Mouse (Mus musculus) intestine, embryonic 15.5 days (tissue): ENCODE data around the gene Saa1. TPM values are rescaled to one million over a fixed set of nuclear protein-coding genes. Genes with fewer than 3 reads are reported as not detected.
A peak's percentile ranks its signal among the peaks of the same experiment; 100 is the strongest.

ENCODE experiments used
- ATAC-seq: fragments of 200-750 bp; cut with Nextera tagmentation; 2 replicates; pipeline ENCODE4 v1.8.0; 2017; ENCODE audit warnings: moderate TSS enrichment, moderate library complexity
- H3K27ac ChIP-seq: fragments of 300-500 bp; sonication (generic); 2 replicates; pipeline ENCODE4 v1.5.1; 2015; ENCODE audit warnings: mild to moderate bottlenecking, inconsistent platforms
- H3K27me3 ChIP-seq: fragments of 300-500 bp; sonication (generic); replicated peaks from 2 replicates; pipeline ENCODE4 v1.6.1; 2015; ENCODE audit warnings: inconsistent platforms
- H3K36me3 ChIP-seq: fragments of 300-500 bp; sonication (generic); 2 replicates; pipeline ENCODE4 v1.6.1; 2015; ENCODE audit warnings: inconsistent platforms
- H3K4me1 ChIP-seq: fragments of 300-500 bp; sonication (generic); replicated peaks from 2 replicates; pipeline ENCODE4 v1.6.1; 2015; ENCODE audit warnings: inconsistent platforms
- H3K4me2 ChIP-seq: fragments of 300-500 bp; sonication (generic); replicated peaks from 2 replicates; pipeline ENCODE4 v1.6.1; 2015; ENCODE audit warnings: mild to moderate bottlenecking, inconsistent platforms
- H3K4me3 ChIP-seq: fragments of 300-500 bp; sonication (generic); replicated peaks from 2 replicates; pipeline ENCODE4 v1.5.1; 2015; ENCODE audit warnings: inconsistent platforms
- H3K9ac ChIP-seq: fragments of 300-500 bp; sonication (generic); 2 replicates; pipeline ENCODE4 v1.6.1; 2015; ENCODE audit warnings: inconsistent platforms
- H3K9me3 ChIP-seq: fragments of 300-500 bp; sonication (generic); 2 replicates; pipeline ENCODE4 v1.6.1; 2016; ENCODE audit warnings: inconsistent platforms
- WGBS: fragments of 180-500 bp; shearing (Covaris S2); methylation state at CpG from one replicate; pipeline ENCODE4 v1.1.7; 2015; 5-methylcytosine and 5-hydroxymethylcytosine counted together
- polyA plus RNA-seq: library from polyadenylated mRNA; unstranded; fragments of >200 nt; fragmentation: Nextera tagmentation; extraction: Ambion mirVana; gene quantifications from 2 replicates; pipeline ENCODE4 v1.2.1, GENCODE M21; 2015

Gene Saa1
- polyA plus RNA-seq, 1 experiment from 2014 or later, result 0.77 TPM

- peak; percentile 34; the same call in 1 of the 2 replicates for ATAC-seq
- H3K4me3 ChIP-seq, result no peak overlapping the region
- H3K27ac ChIP-seq, result no peak overlapping the region
- no peak overlapping the region for H3K9ac ChIP-seq
- H3K4me1 ChIP-seq, result 0 out of 2 replicates have a peak, but pooled peaks cover 2% of the 10 kb centered on the region
- no peaks in the 10 kb centered on the region for H3K9me3 ChIP-seq
- WGBS, result 29% methylated on average over 6 of the region's 6 CpGs
- H3K36me3 ChIP-seq, result no peaks in the 10 kb centered on the region
- no peak overlapping the region for H3K4me2 ChIP-seq
- no peaks in the 10 kb centered on the region for H3K27me3 ChIP-seq
These were observed 28.3 kb downstream of the Saa1 start for GRCm38 (mm10) chr7:46714518-46714917.

- Histone ChIP-seq H3K27ac (no peak overlapping the region), H3K4me2 (no peak overlapping the region), H3K4me1 (0 out of 2 replicates have a peak, but pooled peaks cover 6% of the 10 kb centered on the region), H3K9me3 (no peaks in the 10 kb centered on the region), H3K27me3 (no peaks in the 10 kb centered on the region), H3K36me3 (no peaks in the 10 kb centered on the region; the same call in none of the 2 replicates), H3K4me3 (no peak overlapping the region), H3K9ac (no peak overlapping the region)
- 62% methylated on average over 6 of the region's 6 CpGs for WGBS
- no peak for ATAC-seq
These were observed 30.5 kb downstream of the Saa1 start for GRCm38 (mm10) chr7:46712250-46712649.

GRCm38 (mm10) chr7:46710390-46710844, 32.4 kb downstream of the Saa1 start, which contains the start of gene Saal1:
Saal1 (minus strand) TSS chr7:46710680.
- ATAC-seq, result peak; percentile 96
- under 1% methylated on average over 38 of the region's 38 CpGs for WGBS
- peak within 1 kb of the TSS; percentile 50 for H3K4me2 ChIP-seq
- H3K36me3 ChIP-seq, result peaks cover 3% of the 10 kb centered on the region
- peak within 1 kb of the TSS; percentile 91 for H3K9ac ChIP-seq
- H3K9me3 ChIP-seq, result no peaks in the 10 kb centered on the region
- 0 out of 2 replicates have a peak, but pooled peaks cover 6% of the 10 kb centered on the region for H3K4me1 ChIP-seq
- peak within 1 kb of the TSS; percentile 88 for H3K27ac ChIP-seq
- no peaks in the 10 kb centered on the region for H3K27me3 ChIP-seq
- peak within 1 kb of the TSS; percentile 89 for H3K4me3 ChIP-seq

GRCm38 (mm10) chr7:46700521-46701025, 42.2 kb downstream of the Saa1 start:
- Histone ChIP-seq H3K4me2 (no peak overlapping the region), H3K27ac (no peak overlapping the region), H3K36me3 (peaks cover 51% of the 10 kb centered on the region), H3K4me3 (no peak overlapping the region), H3K9ac (no peak overlapping the region), H3K27me3 (no peaks in the 10 kb centered on the region), H3K9me3 (no peaks in the 10 kb centered on the region), H3K4me1 (no peaks in the 10 kb centered on the region)
- no peak for ATAC-seq
- 96% methylated on average over 6 of the region's 6 CpGs for WGBS

- Histone ChIP-seq H3K4me3 (no peak overlapping the region), H3K9me3 (no peaks in the 10 kb centered on the region), H3K4me2 (no peak overlapping the region), H3K36me3 (peaks cover 41% of the 10 kb centered on the region), H3K27ac (no peak overlapping the region), H3K4me1 (no peaks in the 10 kb centered on the region), H3K9ac (no peak overlapping the region), H3K27me3 (no peaks in the 10 kb centered on the region)
- WGBS, result 67% methylated on average over 1 of the region's 1 CpGs
- ATAC-seq, result no peak
These were observed 46.0 kb downstream of the Saa1 start for GRCm38 (mm10) chr7:46696754-46697153.

Other genes starting within 250 kb of the Saa1 start
- 14.3 and 16.9 TPM in 2 replicates for gene Sergef, start 103.2 kb downstream of the Saa1 start, polyA plus RNA-seq
- gene Tph1, start 70.4 kb downstream of the Saa1 start, polyA plus RNA-seq, result 0.97 and 1.2 TPM in 2 replicates
- 24.6 and 26.9 TPM in 2 replicates for gene Saal1, start 32.3 kb downstream of the Saa1 start, polyA plus RNA-seq
- gene Saa3, start 27.3 kb downstream of the Saa1 start, polyA plus RNA-seq, result 0.88 and 1.0 TPM in 2 replicates
- gene Saa4, start 10.4 kb downstream of the Saa1 start, polyA plus RNA-seq, result 0.06 and 0.10 TPM in 2 replicates
- gene Saa2, start 8.8 kb upstream of the Saa1 start, polyA plus RNA-seq, result 0.30 TPM in 1 of 2 replicates, not detected in the other
- 23.2 and 23.3 TPM in 2 replicates for gene Hps5, start 53.1 kb upstream of the Saa1 start, polyA plus RNA-seq
- 63.3 and 72.8 TPM in 2 replicates for gene Gtf2h1, start 53.1 kb upstream of the Saa1 start, polyA plus RNA-seq
- gene Ldha, start 98.5 kb upstream of the Saa1 start, polyA plus RNA-seq, result 2,580 and 2,742 TPM in 2 replicates
- not detected in 2 replicates for gene Ldhc, start 118.2 kb upstream of the Saa1 start, polyA plus RNA-seq
- gene Tsg101, start 177.0 kb upstream of the Saa1 start, polyA plus RNA-seq, result 121 and 145 TPM in 2 replicates
- gene Uevld, start 215.5 kb upstream of the Saa1 start, polyA plus RNA-seq, result 10.3 and 11.2 TPM in 2 replicates
- not detected in 2 replicates for gene Gm9999, start 240.6 kb upstream of the Saa1 start, polyA plus RNA-seq